Mouse (Mus musculus) bone marrow macrophage, adult 2 months (primary cell): ENCODE measurements around the gene Lcor.

Experiments
- CTCF ChIP-seq: IDR thresholded peaks from 2 replicates; pipeline ENCODE4 v1.5.1; 2012; ENCODE audit warnings: low read depth, mild to moderate bottlenecking, low read length, moderate library complexity
- POLR2A ChIP-seq: IDR thresholded peaks from 2 replicates; pipeline ENCODE4 v1.6.1; 2012; ENCODE audit warnings: mild to moderate bottlenecking, low read depth, low read length, borderline replicate concordance

DNA sequence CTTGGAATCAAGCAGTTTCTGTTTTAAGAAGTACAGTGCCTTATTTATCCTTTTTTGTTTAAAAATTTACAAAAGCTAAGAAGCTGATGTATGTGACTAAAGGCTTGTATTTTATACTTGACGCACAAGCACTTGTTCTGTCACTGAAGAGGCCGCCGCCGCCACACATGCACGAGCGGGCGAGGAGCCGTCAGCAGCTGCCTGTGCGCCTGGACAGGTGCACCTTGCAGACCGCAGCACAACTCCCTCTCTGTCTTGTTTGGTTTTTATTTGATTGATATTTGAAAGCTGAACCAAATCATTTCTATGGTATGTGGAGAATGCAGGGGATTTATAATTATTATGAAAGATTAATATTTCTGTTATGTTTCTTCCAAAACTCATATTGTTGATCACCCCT, 104.3 kb downstream of the Lcor start:
- no peak for TF ChIP-seq CTCF
- no peak for TF ChIP-seq POLR2A
